Mouse (Mus musculus): ENCODE measurements at regions not wholly inside any gene's neighbourhood (a gene's known extent, or its start where the extent isn't known, plus 50 kb on each side); places are given as distances from the start of the nearest gene placed in this dataset.
"Not testable (repeated sequence)": the region's sequence is repeated elsewhere in the genome, so short reads cannot be mapped to it uniquely, and the experiment has no call there.

DNA sequence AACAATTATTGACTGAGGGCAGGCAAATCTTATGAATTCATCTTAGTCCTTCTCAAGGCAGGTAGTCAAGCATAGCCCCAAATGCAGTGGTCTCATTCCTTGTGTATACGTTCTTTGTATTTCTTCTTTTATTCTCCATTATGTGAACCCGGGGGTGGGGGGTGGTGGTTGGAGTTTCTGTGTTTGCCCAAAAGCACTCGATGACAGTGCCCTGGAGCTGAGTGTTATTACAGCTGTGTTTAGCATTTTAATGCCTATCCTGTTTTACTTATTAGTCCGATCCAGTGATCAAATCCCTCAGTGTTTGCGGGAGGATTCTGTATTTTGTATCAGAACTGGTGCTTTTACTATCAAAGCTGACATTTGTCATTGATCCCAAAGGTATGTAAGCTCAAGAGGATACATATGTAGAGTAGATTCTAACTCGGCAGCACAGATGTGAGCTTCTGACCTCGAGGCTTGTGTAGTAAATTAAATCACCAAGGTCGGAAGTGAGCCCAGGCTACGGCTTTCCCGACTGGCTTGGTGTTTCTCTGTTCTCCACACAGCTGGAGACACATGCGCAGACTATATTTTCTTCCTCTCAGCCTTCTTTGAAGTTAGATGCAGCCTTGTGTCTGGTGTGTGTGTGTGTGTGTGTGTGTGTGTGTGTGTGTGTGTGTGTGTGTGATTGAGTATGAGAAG lies 203.0 kb downstream of the Csl start:
- intact Hi-C loops (cut with DNase I) = no loop called here
- no peak for DNase-seq (ENCODE audit: low spot score)

DNA sequence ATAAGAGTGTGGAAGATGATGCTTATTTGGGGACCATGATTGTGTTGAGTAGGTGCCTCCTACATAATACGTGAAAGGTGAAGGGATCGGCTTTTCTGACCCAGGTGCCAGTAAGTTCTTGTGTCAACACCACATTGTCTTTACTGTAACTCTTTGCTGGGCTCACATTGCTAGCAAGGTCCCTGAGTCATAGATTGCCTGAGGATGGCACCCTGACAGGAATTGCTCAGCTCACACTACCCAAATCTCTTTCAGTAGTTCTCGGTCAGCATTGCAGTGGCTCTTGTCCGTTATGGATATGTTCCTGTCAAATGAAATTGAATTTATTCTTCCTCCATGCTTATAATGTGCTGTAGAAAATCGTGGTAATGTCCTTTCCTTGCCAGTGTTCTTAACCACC lies 200.8 kb downstream of the Csl start:
- no peak for DNase-seq (ENCODE audit: low spot score)
- intact Hi-C loops (cut with DNase I) = no loop called here

- no peak for DNase-seq (ENCODE audit: low spot score)
- intact Hi-C loops (cut with DNase I) = no loop called here
Observed at GRCm38 (mm10) chr10:99561166-99561818, 198.2 kb downstream of the Csl start.

- no peak for DNase-seq (ENCODE audit: low spot score)
- intact Hi-C loops (cut with DNase I) = no loop called here
Observed at GRCm38 (mm10) chr10:99564605-99565004, 194.9 kb downstream of the Csl start.

DNA sequence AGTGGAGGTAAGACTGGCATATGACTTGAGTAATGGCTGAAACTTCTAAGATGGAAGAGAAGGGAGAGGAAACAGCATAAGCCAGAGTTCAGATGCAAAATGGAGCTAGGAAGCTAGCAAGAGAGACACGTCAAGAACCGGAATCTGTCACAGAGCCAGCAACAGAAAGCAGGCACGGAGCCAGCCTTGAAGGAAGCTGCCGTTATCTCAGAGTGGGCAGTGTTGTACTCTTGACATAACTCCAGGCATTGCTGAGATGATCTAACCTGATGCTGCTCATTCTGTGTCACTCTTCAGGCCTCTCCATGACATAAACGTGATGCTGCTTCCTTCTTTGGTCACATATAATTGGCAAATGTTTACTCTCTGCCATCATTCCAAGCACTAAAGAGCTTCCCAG lies 191.0 kb downstream of the Csl start:
- DNase-seq (ENCODE audit: low spot score) = no peak
- intact Hi-C loops (cut with DNase I) = no loop called here

DNA sequence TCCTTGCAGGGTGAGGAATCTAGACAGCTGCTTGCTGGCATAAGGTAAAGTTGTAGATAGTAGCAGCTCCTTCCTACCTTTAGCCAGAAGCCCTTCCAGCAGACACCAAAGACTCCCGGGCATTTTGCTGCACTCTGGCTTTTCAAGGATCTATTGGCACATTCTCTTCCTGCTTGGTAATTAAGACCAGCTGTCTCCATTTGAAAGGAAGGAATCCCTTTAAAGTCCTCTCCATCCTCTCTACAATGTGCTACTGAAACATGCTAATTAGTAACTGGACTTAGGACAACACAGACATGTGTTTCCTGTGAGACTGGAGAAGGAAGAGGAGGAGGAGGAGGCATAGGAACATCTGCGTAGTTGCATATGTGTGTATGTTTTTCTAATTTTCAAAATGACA lies 189.3 kb downstream of the Csl start:
- intact Hi-C loops (cut with DNase I) = loop anchor here (10.0 kb wide), 1 partner anchor 155 kb away; no protein-coding TSS in a partner anchor
- DNase-seq (ENCODE audit: low spot score) = no peak

DNA sequence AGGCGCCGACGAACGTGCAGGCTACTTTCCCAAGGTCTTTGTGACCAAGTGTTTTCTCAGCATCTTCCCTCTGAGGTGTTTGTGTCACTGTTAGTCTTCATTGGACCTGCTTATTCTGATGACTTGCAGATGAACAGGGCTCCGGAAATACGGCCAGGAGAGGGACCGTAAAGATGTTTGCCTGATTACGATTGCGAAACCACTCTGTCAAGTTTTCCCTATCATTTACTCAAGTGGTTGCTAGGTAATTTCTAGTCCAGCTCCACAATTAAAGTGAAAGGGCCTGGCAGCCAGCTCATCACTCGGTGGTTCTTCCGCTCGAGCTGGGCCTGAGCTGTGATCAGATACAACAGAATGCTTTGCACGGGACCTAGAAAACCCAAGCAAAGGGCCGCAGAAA lies 185.5 kb downstream of the Csl start:
- intact Hi-C loops (cut with DNase I) = loop anchor here (10.0 kb wide), 1 partner anchor 159 kb away; no protein-coding TSS in a partner anchor
- no peak for DNase-seq (ENCODE audit: low spot score)

DNA sequence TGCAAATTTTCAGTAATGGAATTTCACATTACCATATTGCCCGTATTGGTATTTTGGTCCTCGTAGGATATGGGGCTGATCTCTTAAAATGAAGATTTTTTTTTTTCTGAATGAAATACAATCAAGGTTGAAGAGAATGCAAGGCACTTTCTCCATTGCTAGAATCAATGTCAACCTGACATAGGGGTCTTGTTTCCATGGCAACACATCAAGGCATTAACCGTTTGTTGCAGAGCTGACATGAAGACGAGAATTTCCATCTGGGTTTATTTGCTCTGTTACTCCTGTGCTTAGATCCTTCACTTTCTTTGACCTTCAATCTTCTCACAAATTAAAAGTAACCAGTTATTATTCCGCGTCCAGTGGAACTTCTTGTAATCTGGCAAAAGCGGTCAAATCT lies 184.2 kb downstream of the Csl start:
- no peak for DNase-seq (ENCODE audit: low spot score)
- intact Hi-C loops (cut with DNase I) = loop anchor here (5.0 to 10.0 kb wide), 4 partner anchors 113 to 468 kb away; partner anchors contain the start of genes Dusp6, Galnt4 and Poc1b

GRCm38 (mm10) chr10:99576301-99576700 lies 183.2 kb downstream of the Csl start:
- intact Hi-C loops (cut with DNase I) = loop anchor here (5.0 to 10.0 kb wide), 4 partner anchors 114 to 469 kb away; partner anchors contain the start of genes Dusp6, Galnt4 and Poc1b

DNA sequence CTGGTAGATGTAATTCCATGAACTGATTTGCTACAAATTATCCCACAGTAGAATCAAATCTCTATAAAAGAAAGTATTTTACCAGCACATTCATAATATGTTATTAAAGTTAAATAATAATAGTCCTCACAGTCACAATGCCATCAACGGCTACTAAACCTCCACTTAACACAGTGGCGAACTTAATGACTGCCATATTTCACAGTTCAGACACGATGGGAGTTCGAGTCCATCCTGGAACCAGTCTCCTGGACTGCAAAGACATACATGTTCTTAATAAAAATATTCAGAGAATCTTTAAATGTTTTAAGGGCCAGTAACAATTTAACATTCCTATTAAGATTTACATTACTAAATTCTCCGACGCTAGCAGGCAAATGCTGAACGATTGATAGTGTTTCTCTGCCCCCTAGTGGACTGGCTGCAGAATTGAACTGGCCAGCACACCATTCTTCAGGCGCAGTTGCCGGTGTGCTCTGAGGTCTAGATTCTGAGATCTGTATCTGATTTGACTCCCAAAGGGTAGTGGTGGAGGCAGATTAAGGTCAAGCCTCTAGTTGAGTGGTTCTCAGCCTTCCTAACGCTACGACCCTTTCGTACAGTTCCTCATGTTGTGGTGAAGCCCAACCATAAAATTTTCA lies 182.3 kb downstream of the Csl start:
- DNase-seq (ENCODE audit: low spot score) = no peak
- intact Hi-C loops (cut with DNase I) = loop anchor here (1.0 to 10.0 kb wide), 6 partner anchors 115 to 470 kb away; partner anchors contain the start of genes Dusp6, Galnt4 and Poc1b

More at GRCm38 (mm10) chr10:99576301-99576700, 183.2 kb downstream of the Csl start:
- no peak for DNase-seq (ENCODE audit: low spot score)

GRCm38 (mm10) chr10:99578366-99578765 lies 181.1 kb downstream of the Csl start:
- DNase-seq (ENCODE audit: low spot score) = no peak
- intact Hi-C loops (cut with DNase I) = loop anchor here (5.0 to 10.0 kb wide), 4 partner anchors 116 to 471 kb away; partner anchors contain the start of genes Dusp6, Galnt4 and Poc1b

DNA sequence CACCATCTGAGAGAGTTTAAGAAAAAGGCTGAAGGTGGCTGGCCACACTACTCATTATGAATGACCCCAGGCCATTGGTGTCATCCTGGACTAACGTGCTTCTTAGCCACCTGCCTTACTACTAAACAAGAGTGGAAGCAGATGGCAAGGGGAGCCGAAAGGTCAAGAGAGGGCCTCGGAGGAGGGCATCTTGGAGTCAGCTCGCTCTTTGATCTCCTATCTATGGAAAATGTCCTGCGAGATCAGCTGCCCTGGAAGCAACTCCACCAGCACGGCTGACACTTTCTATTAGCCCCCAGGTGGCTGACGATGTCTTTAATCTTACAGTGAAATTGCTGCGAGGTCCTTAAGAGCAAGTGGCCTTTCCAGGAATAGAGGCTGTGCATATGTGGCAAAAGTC lies 179.3 kb downstream of the Csl start:
- intact Hi-C loops (cut with DNase I) = loop anchor here (2.0 kb wide), 1 partner anchor 39 kb away; no protein-coding TSS in a partner anchor
- DNase-seq (ENCODE audit: low spot score) = no peak

- no peak for DNase-seq (ENCODE audit: low spot score)
- intact Hi-C loops (cut with DNase I) = loop anchor here (2.0 kb wide), 1 partner anchor 38 kb away; no protein-coding TSS in a partner anchor
Observed at GRCm38 (mm10) chr10:99581074-99581473, 178.4 kb downstream of the Csl start.

DNA sequence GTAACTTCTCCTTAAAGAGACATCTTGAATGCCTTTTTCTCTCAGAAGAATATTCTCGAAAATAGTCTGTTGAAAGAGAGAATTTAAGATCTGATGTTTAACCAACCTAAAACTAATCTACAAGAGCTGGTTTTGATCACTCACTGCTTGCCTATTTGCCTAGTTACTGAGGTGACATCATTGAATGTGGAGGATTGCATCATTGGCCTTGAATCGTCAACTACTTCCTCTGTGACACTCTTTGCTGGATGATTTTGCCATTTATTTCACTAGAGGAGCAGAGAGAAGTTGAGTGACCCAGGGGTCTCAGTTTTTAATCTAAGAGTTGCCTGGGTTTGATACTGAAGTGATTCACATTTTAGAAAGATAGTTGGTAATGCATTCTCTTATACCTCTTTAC lies 174.6 kb downstream of the Csl start:
- no peak for DNase-seq (ENCODE audit: low spot score)
- intact Hi-C loops (cut with DNase I) = no loop called here

DNA sequence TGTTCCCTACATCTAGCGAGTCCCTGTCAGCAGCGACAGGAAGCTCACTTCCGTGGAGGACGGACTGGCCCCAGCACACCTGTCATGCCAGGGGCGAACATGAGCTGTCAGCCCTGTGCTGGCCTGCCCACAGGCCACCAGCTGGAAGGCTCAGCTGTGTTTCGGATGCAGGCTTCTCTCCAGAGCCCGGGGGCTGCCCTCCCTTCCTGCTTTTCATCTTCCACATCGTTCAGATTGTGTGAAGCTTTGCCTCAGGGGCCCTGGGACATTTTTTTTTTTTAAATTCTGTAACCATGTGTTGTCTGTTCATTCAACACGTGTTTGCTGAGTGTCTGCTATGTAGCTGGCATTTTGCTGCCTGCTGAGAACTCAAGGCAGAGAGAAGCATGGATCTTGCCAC lies 167.2 kb downstream of the Csl start:
- intact Hi-C loops (cut with DNase I) = no loop called here
- no peak for DNase-seq (ENCODE audit: low spot score)

GRCm38 (mm10) chr10:99595659-99596058 lies 163.8 kb downstream of the Csl start:
- DNase-seq (ENCODE audit: low spot score) = no peak
- intact Hi-C loops (cut with DNase I) = no loop called here

DNA sequence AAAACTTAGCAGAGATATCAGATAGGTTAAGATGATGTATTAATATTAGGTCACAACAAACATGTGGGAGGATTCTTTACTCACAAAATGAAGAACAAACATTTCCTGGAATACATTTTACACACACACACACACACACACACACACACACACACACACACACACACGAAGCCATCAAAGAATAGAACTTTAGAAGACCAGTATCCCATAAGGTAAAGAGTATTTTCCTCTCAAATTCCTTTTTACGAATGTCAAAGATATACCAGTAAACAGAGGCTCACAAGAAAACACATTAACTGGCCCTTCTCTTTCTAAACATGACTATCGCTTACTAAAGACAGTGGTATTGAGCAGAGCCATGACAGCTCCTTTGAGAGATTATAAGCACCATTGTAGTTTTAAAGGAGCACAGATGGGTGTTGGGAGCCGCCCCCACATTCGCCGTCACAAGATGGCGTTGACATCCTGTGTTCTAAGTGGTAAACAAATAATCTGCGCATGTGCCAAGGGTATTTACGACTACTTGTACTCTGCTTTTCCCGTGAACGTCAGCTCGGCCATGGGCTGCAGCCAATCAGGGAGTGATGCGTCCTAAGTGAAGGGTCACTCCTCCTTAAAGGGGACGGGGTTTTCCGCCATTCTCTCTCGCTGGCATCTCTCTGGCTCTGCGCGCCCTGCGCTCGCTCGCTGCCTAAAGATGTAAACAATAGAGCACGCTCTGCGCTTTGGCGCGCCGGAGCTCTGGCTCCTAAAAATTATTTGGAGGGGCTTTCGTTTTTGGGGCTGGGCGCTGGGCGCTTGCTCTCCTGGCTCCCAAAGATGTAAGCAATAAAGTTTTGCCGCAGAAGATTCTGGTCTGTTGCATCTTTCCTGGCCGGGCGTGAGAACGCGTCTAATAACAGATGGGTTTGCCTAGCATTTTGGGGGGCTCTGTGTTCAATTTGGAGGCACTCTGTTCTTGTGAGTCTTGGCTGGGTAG lies 160.0 kb downstream of the Csl start:
- DNase-seq (ENCODE audit: low spot score); intact Hi-C loops (cut with DNase I): not testable (repeated sequence)

- no peak for DNase-seq (ENCODE audit: low spot score)
- intact Hi-C loops (cut with DNase I) = no loop called here
Observed at GRCm38 (mm10) chr10:99602331-99602730, 157.1 kb downstream of the Csl start.

DNA sequence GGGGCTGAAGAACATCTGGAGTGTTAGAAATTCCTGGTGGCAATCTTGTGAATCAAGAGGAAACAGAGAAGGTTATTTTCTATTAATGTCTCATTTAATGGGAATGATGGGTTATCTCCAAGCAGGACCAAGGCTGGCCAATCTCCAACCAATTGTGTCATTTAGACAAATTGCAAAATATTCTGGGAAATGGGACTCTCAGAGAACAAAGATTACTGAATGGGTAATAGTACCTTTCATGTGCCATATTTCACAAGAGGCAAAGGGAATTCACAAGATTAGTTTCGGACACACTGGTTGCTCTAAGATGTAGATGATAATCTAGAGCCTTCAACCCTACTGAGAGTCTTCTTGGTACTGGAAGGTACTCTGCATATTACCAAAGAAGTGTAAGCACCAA lies 155.3 kb downstream of the Csl start:
- intact Hi-C loops (cut with DNase I) = no loop called here
- DNase-seq (ENCODE audit: low spot score) = no peak

DNA sequence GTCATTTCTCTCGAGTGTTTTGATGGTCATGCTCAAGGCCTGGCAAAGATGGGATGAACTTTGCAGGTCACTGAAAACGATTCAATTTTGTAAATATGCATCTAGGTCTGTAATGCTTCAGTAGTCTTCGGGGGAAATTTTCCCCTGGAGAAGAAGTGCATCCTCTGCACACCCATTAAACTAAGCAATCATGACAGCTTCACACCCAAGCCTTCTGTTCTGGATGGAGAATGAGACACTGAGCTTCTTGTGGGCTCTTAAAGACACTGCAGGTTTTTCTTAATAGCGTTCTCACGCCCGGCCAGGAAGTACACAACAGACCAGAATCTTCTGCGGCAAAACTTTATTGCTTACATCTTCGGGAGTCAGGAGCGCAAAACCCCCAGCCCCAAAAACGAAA lies 151.0 kb downstream of the Csl start:
- intact Hi-C loops (cut with DNase I) = no loop called here
- no peak for DNase-seq (ENCODE audit: low spot score)
